Mouse (Mus musculus): ENCODE measurements at regions not wholly inside any gene's neighbourhood (a gene's known extent, or its start where the extent isn't known, plus 50 kb on each side); places are given as distances from the start of the nearest gene placed in this dataset.
"Not testable (repeated sequence)": the region's sequence is repeated elsewhere in the genome, so short reads cannot be mapped to it uniquely, and the experiment has no call there.

DNA sequence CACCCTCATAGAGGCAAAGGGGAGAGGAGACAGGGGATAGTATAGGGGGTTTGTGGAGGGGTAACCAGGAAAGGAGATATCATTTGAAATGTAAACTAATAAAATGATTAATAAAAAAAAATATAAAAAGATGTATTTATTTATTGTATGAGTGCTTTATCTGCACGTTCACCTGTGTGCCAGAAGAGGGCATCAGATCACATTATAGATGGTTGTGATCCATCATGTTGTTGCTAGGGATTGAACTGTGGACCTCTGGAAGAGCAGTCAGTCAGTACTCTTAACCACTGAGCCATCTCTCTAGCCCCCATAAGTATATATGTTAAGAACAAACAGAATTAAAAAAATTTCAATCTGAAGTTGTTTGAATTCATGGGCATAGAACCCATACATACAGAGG is 69.4 kb upstream of the Max start:
- H3K27ac ChIP-seq (replicated peaks; ENCODE audit: low read depth, low read length), result no peak overlapping the region
- ATAC-seq (ENCODE audit: low FRiP score, low TSS enrichment), result no peak
- WGBS, result 77% methylated on average over 1 of the region's 1 CpGs
- no peaks in the 10 kb centered on the region for H3K4me1 ChIP-seq (ENCODE audit: control insufficient read depth, insufficient read depth, low read length)
- H3K36me3 ChIP-seq (ENCODE audit: control insufficient read depth, insufficient read depth, low read length), result no peaks in the 10 kb centered on the region
- no peaks in the 10 kb centered on the region for H3K27me3 ChIP-seq (ENCODE audit: control insufficient read depth, insufficient read depth, low read length)
- no peak overlapping the region for H3K9ac ChIP-seq (replicated peaks; ENCODE audit: low read length)
- DNase-seq, result no peak
- no peak overlapping the region for H3K4me3 ChIP-seq (replicated peaks; ENCODE audit: low read depth, low read length)
- H3K9me3 ChIP-seq (ENCODE audit: control insufficient read depth, low read length), result no peaks in the 10 kb centered on the region
- H3K4me2 ChIP-seq (ENCODE audit: low read length), result no peak overlapping the region

DNA sequence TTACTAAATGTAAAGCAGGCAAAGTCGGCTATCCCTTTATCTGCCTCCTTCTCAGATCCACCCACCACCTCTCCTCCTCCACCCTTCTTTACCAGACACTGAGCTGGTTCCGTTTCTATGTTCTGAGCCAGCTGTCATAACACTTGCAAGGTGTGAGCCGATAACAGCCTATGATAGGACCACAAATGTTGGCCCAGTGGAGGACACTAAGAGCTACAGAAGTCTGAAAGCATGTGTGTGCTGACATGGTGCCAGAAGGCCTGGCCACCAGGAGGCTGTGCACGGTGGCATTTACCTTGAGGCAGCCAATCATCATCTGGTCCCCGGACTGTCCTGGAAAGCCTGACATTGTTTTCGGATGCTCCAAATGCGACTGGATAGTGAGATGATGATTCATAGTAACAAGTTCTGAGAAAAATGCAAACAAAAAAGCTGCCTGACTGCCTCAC is 63.5 kb upstream of the Max start:
- ATAC-seq (ENCODE audit: low FRiP score, low TSS enrichment) (no peak), DNase-seq (no peak)
- Histone ChIP-seq H3K36me3 (ENCODE audit: control insufficient read depth, insufficient read depth, low read length) (no peaks in the 10 kb centered on the region), H3K4me2 (ENCODE audit: low read length) (no peak overlapping the region), H3K27ac (replicated peaks; ENCODE audit: low read depth, low read length) (no peak overlapping the region), H3K27me3 (ENCODE audit: control insufficient read depth, insufficient read depth, low read length) (no peaks in the 10 kb centered on the region), H3K9ac (replicated peaks; ENCODE audit: low read length) (no peak overlapping the region), H3K9me3 (ENCODE audit: control insufficient read depth, low read length) (no peaks in the 10 kb centered on the region), H3K4me3 (replicated peaks; ENCODE audit: low read depth, low read length) (no peak overlapping the region), H3K4me1 (ENCODE audit: control insufficient read depth, insufficient read depth, low read length) (0 out of 2 replicates have a peak, but pooled peaks cover 3% of the 10 kb centered on the region)
- 86% methylated on average over 7 of the region's 7 CpGs for WGBS

- H3K4me1 ChIP-seq (ENCODE audit: control insufficient read depth, insufficient read depth, low read length), result 0 out of 2 replicates have a peak, but pooled peaks cover 3% of the 10 kb centered on the region
- no peaks in the 10 kb centered on the region for H3K9me3 ChIP-seq (ENCODE audit: control insufficient read depth, low read length)
- no peak for DNase-seq
- no peak for ATAC-seq (ENCODE audit: low FRiP score, low TSS enrichment)
- WGBS, result 39% methylated on average over 5 of the region's 5 CpGs
- no peak overlapping the region for H3K4me3 ChIP-seq (replicated peaks; ENCODE audit: low read depth, low read length)
- H3K27ac ChIP-seq (replicated peaks; ENCODE audit: low read depth, low read length), result no peak overlapping the region
- H3K9ac ChIP-seq (replicated peaks; ENCODE audit: low read length), result no peak overlapping the region
- no peaks in the 10 kb centered on the region for H3K36me3 ChIP-seq (ENCODE audit: control insufficient read depth, insufficient read depth, low read length)
- H3K4me2 ChIP-seq (ENCODE audit: low read length), result no peak overlapping the region
- H3K27me3 ChIP-seq (ENCODE audit: control insufficient read depth, insufficient read depth, low read length), result no peaks in the 10 kb centered on the region
Observed at GRCm38 (mm10) chr12:77022538-77022937, 60.5 kb upstream of the Max start.

GRCm38 (mm10) chr12:77021881-77022280 is 59.9 kb upstream of the Max start:
- Histone ChIP-seq H3K27me3 (ENCODE audit: control insufficient read depth, insufficient read depth, low read length) (no peaks in the 10 kb centered on the region), H3K4me3 (replicated peaks; ENCODE audit: low read depth, low read length) (no peak overlapping the region), H3K36me3 (ENCODE audit: control insufficient read depth, insufficient read depth, low read length) (no peaks in the 10 kb centered on the region), H3K27ac (replicated peaks; ENCODE audit: low read depth, low read length) (no peak overlapping the region), H3K4me1 (ENCODE audit: control insufficient read depth, insufficient read depth, low read length) (0 out of 2 replicates have a peak, but pooled peaks cover 3% of the 10 kb centered on the region), H3K4me2 (ENCODE audit: low read length) (no peak overlapping the region), H3K9ac (replicated peaks; ENCODE audit: low read length) (no peak overlapping the region), H3K9me3 (ENCODE audit: control insufficient read depth, low read length) (no peaks in the 10 kb centered on the region)
- no peak for DNase-seq
- 92% methylated on average over 5 of the region's 5 CpGs for WGBS
- no peak for ATAC-seq (ENCODE audit: low FRiP score, low TSS enrichment)

- WGBS, result 69% methylated on average over 14 of the region's 14 CpGs
- DNase-seq (no peak), ATAC-seq (ENCODE audit: low FRiP score, low TSS enrichment) (no peak)
- no peak overlapping the region for H3K27ac ChIP-seq (replicated peaks; ENCODE audit: low read depth, low read length)
- no peak overlapping the region for H3K9ac ChIP-seq (replicated peaks; ENCODE audit: low read length)
- no peak overlapping the region for H3K4me2 ChIP-seq (ENCODE audit: low read length)
- H3K9me3 ChIP-seq (ENCODE audit: control insufficient read depth, low read length), result no peaks in the 10 kb centered on the region
- no peaks in the 10 kb centered on the region for H3K27me3 ChIP-seq (ENCODE audit: control insufficient read depth, insufficient read depth, low read length)
- no peak overlapping the region for H3K4me3 ChIP-seq (replicated peaks; ENCODE audit: low read depth, low read length)
- 0 out of 2 replicates have a peak, but pooled peaks cover 3% of the 10 kb centered on the region for H3K4me1 ChIP-seq (ENCODE audit: control insufficient read depth, insufficient read depth, low read length)
- no peaks in the 10 kb centered on the region for H3K36me3 ChIP-seq (ENCODE audit: control insufficient read depth, insufficient read depth, low read length)
Observed at GRCm38 (mm10) chr12:77019708-77020511, 57.9 kb upstream of the Max start.

DNA sequence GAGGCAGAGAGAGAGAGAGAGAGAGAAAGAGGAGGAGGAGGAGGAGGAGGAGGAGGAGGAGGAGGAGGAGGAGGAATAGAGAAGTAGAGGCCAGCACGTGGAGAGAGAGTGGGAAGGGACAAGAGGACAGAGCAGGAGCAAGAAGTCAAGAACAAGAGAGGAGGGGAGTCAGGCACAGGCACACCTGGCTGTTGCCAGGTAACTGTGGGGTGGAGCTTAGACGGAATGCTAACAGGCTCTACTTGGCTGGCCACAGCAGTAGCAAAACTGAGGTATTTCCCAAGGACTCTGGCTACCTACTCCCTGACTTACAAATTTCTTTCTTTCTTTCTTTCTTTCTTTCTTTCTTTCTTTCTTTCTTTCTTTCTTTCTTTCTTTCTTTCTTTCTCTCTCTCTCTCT is 57.1 kb upstream of the Max start:
- not testable (repeated sequence) for H3K4me1 ChIP-seq (ENCODE audit: control insufficient read depth, insufficient read depth, low read length); H3K36me3 ChIP-seq (ENCODE audit: control insufficient read depth, insufficient read depth, low read length); H3K9ac ChIP-seq (replicated peaks; ENCODE audit: low read length); ATAC-seq (ENCODE audit: low FRiP score, low TSS enrichment); H3K9me3 ChIP-seq (ENCODE audit: control insufficient read depth, low read length); DNase-seq; H3K27me3 ChIP-seq (ENCODE audit: control insufficient read depth, insufficient read depth, low read length); H3K4me2 ChIP-seq (ENCODE audit: low read length); H3K4me3 ChIP-seq (replicated peaks; ENCODE audit: low read depth, low read length); H3K27ac ChIP-seq (replicated peaks; ENCODE audit: low read depth, low read length)
- WGBS, result 47% methylated on average over 2 of the region's 2 CpGs

DNA sequence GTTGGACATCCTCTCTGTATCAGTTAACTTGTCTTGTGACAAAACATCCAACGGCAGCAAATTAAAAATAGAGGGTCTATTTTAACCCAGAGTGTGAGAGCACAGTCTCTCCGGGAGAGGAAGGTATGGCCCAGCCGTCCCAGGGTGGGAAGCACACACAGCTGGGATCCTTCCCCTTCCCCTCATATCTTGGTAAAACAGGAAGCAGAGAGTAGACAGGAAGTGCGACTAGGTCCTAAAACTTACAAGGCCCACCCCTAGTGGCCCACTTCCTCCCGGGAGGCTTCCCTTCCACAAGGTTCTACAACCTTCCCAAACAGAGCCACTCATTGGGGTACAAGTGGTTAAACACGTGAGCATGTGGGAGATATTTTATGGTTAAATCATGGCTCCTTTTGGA is 56.4 kb upstream of the Max start:
- no peaks in the 10 kb centered on the region for H3K9me3 ChIP-seq (ENCODE audit: control insufficient read depth, low read length)
- H3K27ac ChIP-seq (replicated peaks; ENCODE audit: low read depth, low read length), result no peak overlapping the region
- H3K36me3 ChIP-seq (ENCODE audit: control insufficient read depth, insufficient read depth, low read length), result no peaks in the 10 kb centered on the region
- H3K4me1 ChIP-seq (ENCODE audit: control insufficient read depth, insufficient read depth, low read length), result 0 out of 2 replicates have a peak, but pooled peaks cover 3% of the 10 kb centered on the region
- no peak overlapping the region for H3K9ac ChIP-seq (replicated peaks; ENCODE audit: low read length)
- H3K4me3 ChIP-seq (replicated peaks; ENCODE audit: low read depth, low read length), result no peak overlapping the region
- DNase-seq (no peak), ATAC-seq (ENCODE audit: low FRiP score, low TSS enrichment) (no peak)
- WGBS, result 79% methylated on average over 6 of the region's 6 CpGs
- H3K27me3 ChIP-seq (ENCODE audit: control insufficient read depth, insufficient read depth, low read length), result no peaks in the 10 kb centered on the region
- no peak overlapping the region for H3K4me2 ChIP-seq (ENCODE audit: low read length)

DNA sequence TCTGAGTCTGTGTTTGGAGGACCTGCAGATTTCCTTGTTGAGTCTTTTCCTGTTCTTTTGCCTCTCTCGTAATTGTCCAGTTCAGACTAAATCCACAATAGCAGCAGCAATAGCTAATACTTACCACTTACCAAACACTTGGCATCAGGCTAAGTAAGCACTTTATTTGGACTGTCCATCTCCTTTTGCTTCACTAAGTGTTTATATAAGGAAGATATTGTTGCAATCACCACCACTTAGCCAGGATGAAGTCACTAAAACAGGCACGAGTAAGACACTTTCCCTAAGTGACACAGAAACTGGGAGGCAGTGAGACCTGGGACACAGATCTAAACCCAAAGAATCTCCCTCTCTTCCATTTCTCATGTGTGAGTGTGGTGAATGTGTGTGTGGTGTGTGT is 52.9 kb upstream of the Max start:
- no peak overlapping the region for H3K27ac ChIP-seq (replicated peaks; ENCODE audit: low read depth, low read length)
- H3K4me1 ChIP-seq (ENCODE audit: control insufficient read depth, insufficient read depth, low read length), result no peaks in the 10 kb centered on the region
- no peaks in the 10 kb centered on the region for H3K9me3 ChIP-seq (ENCODE audit: control insufficient read depth, low read length)
- H3K27me3 ChIP-seq (ENCODE audit: control insufficient read depth, insufficient read depth, low read length), result no peaks in the 10 kb centered on the region
- no peaks in the 10 kb centered on the region for H3K36me3 ChIP-seq (ENCODE audit: control insufficient read depth, insufficient read depth, low read length)
- H3K4me2 ChIP-seq (ENCODE audit: low read length), result no peak overlapping the region
- H3K9ac ChIP-seq (replicated peaks; ENCODE audit: low read length), result no peak overlapping the region
- ATAC-seq (ENCODE audit: low FRiP score, low TSS enrichment) (no peak), DNase-seq (no peak)
- H3K4me3 ChIP-seq (replicated peaks; ENCODE audit: low read depth, low read length), result no peak overlapping the region
- 94% methylated on average over 2 of the region's 2 CpGs for WGBS

Measured in midbrain, embryonic 14.5 days (tissue).